Comparison of ENCODE assay signal across 8 mouse cellular contexts in genomic region chr5:68128421-68128820, GRCm38 (mm10).
A peak's percentile ranks its signal among the peaks of the same experiment; 100 is the strongest.
DNase-seq lines count a peak whose midpoint lies in the region; ATAC-seq and TF ChIP-seq lines count a peak whose summit lies in the region.

No protein-coding gene starts in this region.

- no peak overlapping the region for H3K4me2 ChIP-seq in heart, embryonic 11.5 days
- no peak overlapping the region for H3K4me2 ChIP-seq in embryonic facial prominence, embryonic 14.5 days (ENCODE audit: low read depth, low read length)

- H3K9me3 ChIP-seq in heart, embryonic 11.5 days (replicated peaks; ENCODE audit: control insufficient read depth, low read length) = no peaks in the 10 kb centered on the region
- no peaks in the 10 kb centered on the region for H3K9me3 ChIP-seq in embryonic facial prominence, embryonic 14.5 days (ENCODE audit: control insufficient read depth, low read length)

- intact Hi-C loops in heart, adult 2 months (cut with DNase I) = no loop called here

- H3K4me3 ChIP-seq in heart, adult 2 months = no peak overlapping the region
- no peak overlapping the region for H3K4me3 ChIP-seq in heart, embryonic 11.5 days (ENCODE audit: low read depth, low read length)
- no peak overlapping the region for H3K4me3 ChIP-seq in embryonic facial prominence, embryonic 14.5 days (ENCODE audit: low read depth, low read length)

- ATAC-seq in heart, embryonic 11.5 days (replicated peaks; ENCODE audit: insufficient number of reproducible peaks, low FRiP score, low TSS enrichment) = no peak
- no peak for ATAC-seq in embryonic facial prominence, embryonic 14.5 days (ENCODE audit: low read depth)

- H3K27ac ChIP-seq in heart, adult 2 months = no peak overlapping the region
- H3K27ac ChIP-seq in heart, embryonic 11.5 days (ENCODE audit: low read depth, low read length) = no peak overlapping the region
- no peak overlapping the region for H3K27ac ChIP-seq in embryonic facial prominence, embryonic 14.5 days (replicated peaks; ENCODE audit: low read depth, low read length)

- WGBS in heart, adult 2 months = 13% methylated on average over 4 of the region's 4 CpGs
- WGBS in heart, embryonic 11.5 days (ENCODE audit: insufficient replicate concordance) = 15% methylated on average over 4 of the region's 4 CpGs
- WGBS in embryonic facial prominence, embryonic 14.5 days = 11% methylated on average over 4 of the region's 4 CpGs

- no peak for TF ChIP-seq POLR2A in heart, adult 2 months (IDR thresholded peaks at IDR 0.05; ENCODE audit: insufficient read depth, low read depth, low read length)

- H3K27me3 ChIP-seq in heart, adult 2 months (ENCODE audit: control insufficient read depth, insufficient read depth, low read length) = no peaks in the 10 kb centered on the region
- no peaks in the 10 kb centered on the region for H3K27me3 ChIP-seq in heart, embryonic 11.5 days (ENCODE audit: control insufficient read depth, insufficient read depth, low read length)
- H3K27me3 ChIP-seq in embryonic facial prominence, embryonic 14.5 days (replicated peaks; ENCODE audit: control insufficient read depth, insufficient read depth, low read length) = no peaks in the 10 kb centered on the region

- no peaks in the 10 kb centered on the region for H3K36me3 ChIP-seq in heart, adult 2 months (ENCODE audit: control insufficient read depth, insufficient read depth, low read length)
- H3K36me3 ChIP-seq in heart, embryonic 11.5 days (ENCODE audit: control insufficient read depth, insufficient read depth, low read length) = no peaks in the 10 kb centered on the region
- no peaks in the 10 kb centered on the region for H3K36me3 ChIP-seq in embryonic facial prominence, embryonic 14.5 days (ENCODE audit: control insufficient read depth, insufficient read depth, low read length)

- TF ChIP-seq EP300 in heart, adult 2 months (IDR thresholded peaks at IDR 0.05; ENCODE audit: insufficient read depth, low read depth, low read length) = no peak

- TF ChIP-seq CTCF in heart, adult 2 months (IDR thresholded peaks at IDR 0.05) = peak; percentile 72

- H3K4me1 ChIP-seq in heart, adult 2 months (ENCODE audit: control insufficient read depth, insufficient read depth, low read length) = no peaks in the 10 kb centered on the region
- H3K4me1 ChIP-seq in heart, embryonic 11.5 days (ENCODE audit: control insufficient read depth, insufficient read depth, low read length) = no peaks in the 10 kb centered on the region
- H3K4me1 ChIP-seq in embryonic facial prominence, embryonic 14.5 days (ENCODE audit: control insufficient read depth, insufficient read depth, low read length) = no peaks in the 10 kb centered on the region

- no peak overlapping the region for H3K9ac ChIP-seq in heart, adult 2 months (ENCODE audit: low read depth, low read length)
- H3K9ac ChIP-seq in heart, embryonic 11.5 days (ENCODE audit: low read depth, low read length) = no peak overlapping the region
- no peak overlapping the region for H3K9ac ChIP-seq in embryonic facial prominence, embryonic 14.5 days (ENCODE audit: low read depth, low read length)

- no peaks in the 10 kb centered on the region for H3K79me2 ChIP-seq in heart, adult 2 months (replicated peaks; ENCODE audit: control insufficient read depth, insufficient read depth, low read length)

- no peak for DNase-seq in heart, adult 2 months
- peak; percentile 25 for DNase-seq in right cerebral cortex, adult 18-20 months
- no peak for DNase-seq in right cerebral cortex, postnatal 36 days (ENCODE audit: low spot score in 2 of 2)
- DNase-seq in embryonic facial prominence, embryonic 14.5 days (ENCODE audit: low spot score) = peak; percentile 55
- DNase-seq in layer of hippocampus, postnatal 14 days (ENCODE audit: low spot score in 2 of 2) = peak; percentile 27 to 67
- peak; percentile 16 for DNase-seq in right cerebral cortex, postnatal 25 days
- DNase-seq in Muller cell, postnatal 12 days (ENCODE audit: inconsistent ontology term) = no peak

Comparison
In these comparisons a context has a peak if more than half of its experiments do, and no peak if none do; other contexts are left out.
1. DNase-seq: peak in right cerebral cortex, adult 18-20 months (single experiment), embryonic facial prominence, embryonic 14.5 days (single experiment), layer of hippocampus, postnatal 14 days (2 of 2) and right cerebral cortex, postnatal 25 days (single experiment); none in heart, adult 2 months (0 of 2), right cerebral cortex, postnatal 36 days (0 of 2) and Muller cell, postnatal 12 days (single experiment).